Mouse (Mus musculus) stomach, adult 2 months (tissue): ENCODE data around the gene Mdh1. TPM values are rescaled to one million over a fixed set of nuclear protein-coding genes. Genes with fewer than 3 reads are reported as not detected.

Experiments
- polyA plus RNA-seq: library from polyadenylated mRNA; depleted of rRNA; stranded (reverse); fragments of >200 nt; gene quantifications from 2 replicates; pipeline ENCODE4 v1.2.3, GENCODE M21; 2012; rRNA removed

The Mdh1 gene
- 31.2 and 32.7 TPM in 2 replicates for polyA plus RNA-seq

DNA sequence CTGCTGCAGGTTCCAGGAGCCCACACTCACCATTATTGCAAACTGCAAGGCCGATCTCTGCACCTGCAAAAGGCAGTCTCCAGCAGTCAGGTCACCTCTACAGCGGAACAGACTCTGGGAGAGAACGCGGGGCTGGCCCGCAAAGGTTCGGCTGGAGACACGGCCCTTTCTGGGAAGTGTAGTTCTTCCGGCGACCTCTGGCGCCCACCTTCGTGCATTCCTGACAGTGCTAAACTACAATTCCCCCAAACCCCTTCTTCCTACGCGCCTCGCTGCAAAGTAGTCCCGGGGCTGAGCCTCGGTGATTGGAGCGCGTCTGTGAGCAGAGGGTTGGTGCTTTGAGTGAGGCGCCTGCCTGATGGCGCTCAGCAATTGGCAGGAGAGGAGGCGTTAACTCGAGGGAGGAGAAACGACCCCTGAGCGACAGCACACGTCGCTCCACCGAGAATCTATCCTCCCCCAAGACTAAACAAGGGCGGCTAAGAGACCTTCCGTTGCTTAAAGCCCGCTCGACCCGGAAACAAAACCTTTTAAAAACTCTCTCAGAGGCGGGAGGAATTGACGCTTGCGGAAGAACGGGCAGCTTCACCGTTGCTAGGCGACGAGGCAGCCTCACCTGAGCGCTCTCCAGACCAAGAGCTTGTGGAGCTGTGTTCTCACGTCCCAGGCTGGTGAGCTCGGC is at the start of gene Mdh1, which contains the start of gene Wdpcp:
Mdh1 (minus strand) TSS at position 668 of the 682 bp plus-strand sequence.
Wdpcp (plus strand) TSS at position 536 of the 682 bp plus-strand sequence.

Other genes starting within 250 kb of the Mdh1 start
- 0.54 and 1.2 TPM in 2 replicates for gene Ugp2, start 201.2 kb downstream of the Mdh1 start, polyA plus RNA-seq
- 0.26 and 0.83 TPM in 2 replicates for gene Wdpcp, start 132 bp downstream of the Mdh1 start, polyA plus RNA-seq